Mouse (Mus musculus): ENCODE data around the gene Olfr799.

Gene Olfr799

GRCm38 (mm10) chr10:129637184-129637583, at the start of gene Olfr799:
Gene Olfr799 (plus strand): TSS chr10:129637484.
- no peak for DNase-seq

- no peak for DNase-seq
These were observed 24.8 kb upstream of the Olfr799 start, which contains the start of gene Olfr796 for GRCm38 (mm10) chr10:129612470-129612869. Gene Olfr796 (minus strand): TSS chr10:129612570.

- peak; percentile 15 for DNase-seq
These were observed 15.6 kb upstream of the Olfr799 start for GRCm38 (mm10) chr10:129621724-129622123.

GRCm38 (mm10) chr10:129623251-129623650, 14.0 kb upstream of the Olfr799 start:
- peak; percentile 1 for DNase-seq

GRCm38 (mm10) chr10:129627834-129628233, 9.4 kb upstream of the Olfr799 start, which contains the start of gene Olfr798:
Gene Olfr798 (minus strand): TSS chr10:129627934.
- DNase-seq = no peak

- no peak for DNase-seq
These were observed 14.5 kb downstream of the Olfr799 start for GRCm38 (mm10) chr10:129651763-129652162.

GRCm38 (mm10) chr10:129657394-129657793, 20.1 kb downstream of the Olfr799 start, which contains the start of gene Olfr800:
Gene Olfr800 (plus strand): TSS chr10:129657694.
- DNase-seq = no peak

- no peak for DNase-seq
These were observed 36.5 kb downstream of the Olfr799 start, which contains the start of gene Olfr801 for GRCm38 (mm10) chr10:129673765-129674164. Gene Olfr801 (minus strand): TSS chr10:129673865.

- DNase-seq = no peak
These were observed 50.8 kb downstream of the Olfr799 start, which contains the start of gene Olfr802 for GRCm38 (mm10) chr10:129688069-129688468. Gene Olfr802 (minus strand): TSS chr10:129688169.

- DNase-seq = no peak
These were observed 56.9 kb downstream of the Olfr799 start, which contains the start of gene Olfr803 for GRCm38 (mm10) chr10:129694186-129694585. Gene Olfr803 (minus strand): TSS chr10:129694286.

All from retina, postnatal 1 day (tissue).